9 mouse cellular contexts compared by ENCODE assay signal in genomic region chr3:105453214-105453950, GRCm38 (mm10). TPM values are rescaled to one million over a fixed set of nuclear protein-coding genes. Genes with fewer than 3 reads are reported as not detected.
DNase-seq lines count a peak whose midpoint lies in the region; ATAC-seq and TF ChIP-seq lines count a peak whose summit lies in the region.
"Had no signal": no experiment of that assay in that cellular context is flagged by ENCODE, and none has a peak within 500 bp of the region (broad histone marks: within the 10 kb centered on the region; RNA-seq: fewer than 3 reads in every experiment).

No protein-coding gene starts in this region.

- no peak for TF ChIP-seq POLR2A in small intestine, adult 2 months (IDR thresholded peaks at IDR 0.05; ENCODE audit: low read depth, low read length)

- DNase-seq in cerebellum, postnatal 10 days: peak; percentile 30 to 31
- DNase-seq in cerebellum, adult 9-11 months: no peak
- no peak for DNase-seq in lung, postnatal 25 days (ENCODE audit: low spot score)
- peak; percentile 27 for DNase-seq in limb, embryonic 11.5 days (ENCODE audit: low spot score)
- no peak for DNase-seq in adrenal gland, adult 8-10 months
- no peak for DNase-seq in natural killer cell, adult 2 months (ENCODE audit: low spot score in 2 of 2)

- no peak overlapping the region for H3K9ac ChIP-seq in lung, embryonic 16.5 days (ENCODE audit: low read length)
- no peak overlapping the region for H3K9ac ChIP-seq in limb, embryonic 11.5 days (ENCODE audit: low read length)

- H3K4me1 ChIP-seq in lung, embryonic 16.5 days (replicated peaks; ENCODE audit: control insufficient read depth, insufficient read depth, low read length): peaks cover 13% of the 10 kb centered on the region
- peaks cover 3% of the 10 kb centered on the region; the same call in 1 of the 2 replicates for H3K4me1 ChIP-seq in limb, embryonic 11.5 days (ENCODE audit: control insufficient read depth, insufficient read depth, low read length)
- H3K4me1 ChIP-seq in small intestine, adult 2 months (ENCODE audit: control insufficient read depth, insufficient read depth, insufficient read length, low read length): peaks cover 4% of the 10 kb centered on the region; the same call in 1 of the 2 replicates

- H3K4me3 ChIP-seq in lung, embryonic 16.5 days (ENCODE audit: low read length): peak overlapping the region; percentile 60
- H3K4me3 ChIP-seq in limb, embryonic 11.5 days (ENCODE audit: low read depth, low read length): peak overlapping the region; percentile 52
- peak overlapping the region; percentile 57; the same call in 1 of the 2 replicates for H3K4me3 ChIP-seq in small intestine, adult 2 months (ENCODE audit: low read depth, low read length)

- no peak for ATAC-seq in lung, embryonic 16.5 days (ENCODE audit: low read depth)
- ATAC-seq in limb, embryonic 11.5 days (ENCODE audit: insufficient number of reproducible peaks, low FRiP score, low TSS enrichment, low read depth): no peak

- H3K9me3 ChIP-seq in lung, embryonic 16.5 days (ENCODE audit: control insufficient read depth, low read length): no peaks in the 10 kb centered on the region
- H3K9me3 ChIP-seq in limb, embryonic 11.5 days (ENCODE audit: control insufficient read depth, low read length): no peaks in the 10 kb centered on the region

- no peaks in the 10 kb centered on the region for H3K36me3 ChIP-seq in lung, embryonic 16.5 days (ENCODE audit: control insufficient read depth, insufficient read depth, low read length)
- no peaks in the 10 kb centered on the region for H3K36me3 ChIP-seq in limb, embryonic 11.5 days (ENCODE audit: control insufficient read depth, insufficient read depth, low read length)
- H3K36me3 ChIP-seq in small intestine, adult 2 months (ENCODE audit: control insufficient read depth, insufficient read depth, low read length): no peaks in the 10 kb centered on the region

- H3K4me2 ChIP-seq in lung, embryonic 16.5 days (ENCODE audit: low read depth, low read length): peak overlapping the region; percentile 100
- peak overlapping the region; percentile 100 for H3K4me2 ChIP-seq in limb, embryonic 11.5 days (ENCODE audit: low read depth, severe bottlenecking)

- peaks cover 62% of the 10 kb centered on the region for H3K27me3 ChIP-seq in lung, embryonic 16.5 days (ENCODE audit: control insufficient read depth, insufficient read depth, low read depth, low read length)
- H3K27me3 ChIP-seq in limb, embryonic 11.5 days (ENCODE audit: control insufficient read depth, insufficient read depth, low read length): peaks cover 45% of the 10 kb centered on the region
- peaks cover 31% of the 10 kb centered on the region for H3K27me3 ChIP-seq in small intestine, adult 2 months (ENCODE audit: control insufficient read depth, insufficient read depth, low read length)

- WGBS in lung, embryonic 16.5 days: 3% methylated on average over 19 of the region's 19 CpGs
- WGBS in limb, embryonic 11.5 days: 6% methylated on average over 19 of the region's 19 CpGs
- WGBS in small intestine, adult 2 months: 4% methylated on average over 19 of the region's 19 CpGs

- no peak for TF ChIP-seq CTCF in small intestine, adult 2 months (IDR thresholded peaks at IDR 0.05; ENCODE audit: extremely low read depth, insufficient read length, insufficient replicate concordance, low read depth, low read length)

- H3K27ac ChIP-seq in lung, embryonic 16.5 days (ENCODE audit: low read length): no peak overlapping the region
- no peak overlapping the region for H3K27ac ChIP-seq in limb, embryonic 11.5 days (replicated peaks; ENCODE audit: low read depth, low read length)
- H3K27ac ChIP-seq in small intestine, adult 2 months (ENCODE audit: insufficient read depth, low read depth, low read length): no peak overlapping the region

RNA-seq across cellular contexts. Expression of gene Kcnd3, which starts 1.3 kb away (rescaled TPM):
- 0.21 and 0.26 TPM in 2 replicates for polyA plus RNA-seq in lung, embryonic 16.5 days (2015; fragmentation: Nextera tagmentation; extraction: Ambion mirVana)
- 0.07 and 0.12 TPM in 2 replicates for polyA plus RNA-seq in limb, embryonic 11.5 days (2014; fragmentation: Nextera tagmentation; extraction: Ambion mirVana)
- polyA plus RNA-seq in small intestine, adult 2 months (2012; rRNA removed): 1.5 and 2.5 TPM in 2 replicates
- total RNA-seq in adrenal gland, adult 8-10 months (2022): 10 to 100 TPM in 2 of 4 experiments, 1 to 10 TPM in 2; 5.2 to 15.0 (median 10.0) TPM
- total RNA-seq: monocyte, adult 5-6 weeks had no signal

Comparison
In these comparisons a context has a peak if more than half of its experiments do, and no peak if none do; other contexts are left out.
1. DNase-seq: peak in cerebellum, postnatal 10 days (2 of 2) and limb, embryonic 11.5 days (single experiment); none in cerebellum, adult 9-11 months (single experiment), lung, postnatal 25 days (single experiment), adrenal gland, adult 8-10 months (single experiment) and natural killer cell, adult 2 months (0 of 2).
2. Peak in every context shown above with its lines, with median percentiles within 50 percentile points of each other: H3K4me3 ChIP-seq.